Mouse (Mus musculus) WW6 (cell line): Measurements from ENCODE around the gene Armh1.
"Not testable (repeated sequence)": the region's sequence is repeated elsewhere in the genome, so short reads cannot be mapped to it uniquely, and the experiment has no call there.

Source experiments
- DNase-seq: peaks from one replicate; pipeline ENCODE4 v3.0.0-alpha.2; 2013; ENCODE audit warnings: low read depth, low spot score

Gene Armh1

GRCm38 (mm10) chr4:117267831-117268437 lies 16.0 kb upstream of the Armh1 start:
- no peak for DNase-seq

- peak; percentile 54 for DNase-seq
Measured at GRCm38 (mm10) chr4:117267284-117267683, 15.4 kb upstream of the Armh1 start.

- DNase-seq = no peak
Measured at GRCm38 (mm10) chr4:117262987-117263386, 11.1 kb upstream of the Armh1 start.

GRCm38 (mm10) chr4:117262101-117262913 lies 10.4 kb upstream of the Armh1 start:
- no peak for DNase-seq

GRCm38 (mm10) chr4:117261222-117261621 lies 9.3 kb upstream of the Armh1 start:
- DNase-seq = no peak

GRCm38 (mm10) chr4:117259909-117260308 lies 8.0 kb upstream of the Armh1 start:
- DNase-seq = not testable (repeated sequence)

- no peak for DNase-seq
Measured at GRCm38 (mm10) chr4:117254672-117255071, 2.7 kb upstream of the Armh1 start.

- no peak for DNase-seq
Measured at GRCm38 (mm10) chr4:117254017-117254627, 2.2 kb upstream of the Armh1 start.

GRCm38 (mm10) chr4:117253218-117254016 lies 1.5 kb upstream of the Armh1 start:
- no peak for DNase-seq

- DNase-seq = no peak
Measured at GRCm38 (mm10) chr4:117252755-117253154, 830 bp upstream of the Armh1 start.

- no peak for DNase-seq
Measured at GRCm38 (mm10) chr4:117252351-117252750, 426 bp upstream of the Armh1 start.

- DNase-seq = no peak
Measured at GRCm38 (mm10) chr4:117250982-117251381, 943 bp downstream of the Armh1 start.

- no peak for DNase-seq
Measured at GRCm38 (mm10) chr4:117240867-117241266, 11.1 kb downstream of the Armh1 start.

- DNase-seq = no peak
Measured at GRCm38 (mm10) chr4:117239153-117239552, 12.8 kb downstream of the Armh1 start.

GRCm38 (mm10) chr4:117235822-117236221 lies 16.1 kb downstream of the Armh1 start:
- DNase-seq = no peak

GRCm38 (mm10) chr4:117234166-117234741 lies 17.7 kb downstream of the Armh1 start:
- DNase-seq = no peak

GRCm38 (mm10) chr4:117231208-117231607 lies 20.7 kb downstream of the Armh1 start:
- no peak for DNase-seq

- no peak for DNase-seq
Measured at GRCm38 (mm10) chr4:117230331-117230730, 21.6 kb downstream of the Armh1 start.

GRCm38 (mm10) chr4:117229590-117229989 lies 22.3 kb downstream of the Armh1 start:
- DNase-seq = no peak

GRCm38 (mm10) chr4:117225250-117225649 lies 26.7 kb downstream of the Armh1 start:
- no peak for DNase-seq

- no peak for DNase-seq
Measured at GRCm38 (mm10) chr4:117224122-117224521, 27.8 kb downstream of the Armh1 start.
